Mouse (Mus musculus) c-Kit-positive CD71-negative TER-119-negative erythroid progenitor cells, embryonic 14.5 days (primary cell): ENCODE results near the gene Mdm2.
"Not testable (repeated sequence)": the region's sequence is repeated elsewhere in the genome, so short reads cannot be mapped to it uniquely, and the experiment has no call there.

Source experiments
- DNase-seq: peaks from one replicate; pipeline ENCODE4 v3.0.0-alpha.2; 2013; ENCODE audit warnings: low read depth

Mdm2 gene

DNA sequence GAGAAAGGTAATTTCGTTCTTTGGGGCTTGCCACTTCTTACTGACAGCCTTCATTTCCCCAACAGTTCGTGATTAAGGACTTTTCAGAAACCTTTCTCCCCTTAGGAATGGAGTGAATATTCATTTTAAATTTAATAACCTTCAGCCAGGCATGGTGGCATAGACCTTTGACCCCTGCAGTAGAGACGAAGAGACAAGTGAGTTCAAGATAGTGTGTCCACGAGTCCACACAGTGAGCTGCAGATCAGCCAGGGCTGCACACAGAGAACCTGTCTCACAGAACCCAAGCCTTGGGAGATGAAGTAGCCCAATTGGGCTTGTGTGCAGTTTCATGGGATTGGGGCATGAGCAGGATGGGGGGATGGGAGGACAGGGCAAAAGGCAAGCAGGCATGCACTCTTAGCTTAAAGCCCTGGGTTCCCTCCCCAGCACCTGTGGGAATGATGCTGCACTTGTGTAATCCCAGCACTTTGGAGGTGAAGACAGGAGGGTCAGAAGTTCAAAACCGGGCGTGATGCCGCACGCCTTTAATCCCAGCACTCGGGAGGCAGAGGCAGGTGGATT, 1.7 kb upstream of the Mdm2 start:
- no peak for DNase-seq

GRCm38 (mm10) chr10:117711408-117711807, 850 bp upstream of the Mdm2 start:
- no peak for DNase-seq

- DNase-seq: no peak
These were observed 491 bp downstream of the Mdm2 start for GRCm38 (mm10) chr10:117709930-117710603.

DNA sequence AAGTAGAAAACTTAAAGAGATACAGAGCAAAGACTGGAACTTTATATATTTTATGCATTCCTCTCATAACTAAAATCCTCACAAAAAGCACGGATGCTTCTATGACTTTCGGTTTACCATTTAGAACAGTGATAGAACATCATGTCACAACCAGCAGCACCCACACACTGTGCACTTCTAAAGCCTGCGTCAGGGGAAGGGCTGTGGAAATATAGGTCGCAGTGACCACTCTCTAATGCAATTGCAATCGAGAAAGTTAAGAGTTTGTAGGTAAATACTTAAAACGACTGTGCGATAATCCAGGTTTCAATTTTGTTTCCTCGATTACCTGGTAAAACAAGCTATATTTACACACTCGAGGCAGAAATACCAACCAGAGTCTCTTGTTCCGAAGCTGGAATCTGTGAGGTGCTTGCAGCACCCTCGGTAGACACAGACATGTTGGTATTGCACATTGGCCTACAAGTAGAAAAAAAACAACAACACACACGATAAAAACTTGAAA, 1.2 kb downstream of the Mdm2 start:
- DNase-seq: no peak

DNA sequence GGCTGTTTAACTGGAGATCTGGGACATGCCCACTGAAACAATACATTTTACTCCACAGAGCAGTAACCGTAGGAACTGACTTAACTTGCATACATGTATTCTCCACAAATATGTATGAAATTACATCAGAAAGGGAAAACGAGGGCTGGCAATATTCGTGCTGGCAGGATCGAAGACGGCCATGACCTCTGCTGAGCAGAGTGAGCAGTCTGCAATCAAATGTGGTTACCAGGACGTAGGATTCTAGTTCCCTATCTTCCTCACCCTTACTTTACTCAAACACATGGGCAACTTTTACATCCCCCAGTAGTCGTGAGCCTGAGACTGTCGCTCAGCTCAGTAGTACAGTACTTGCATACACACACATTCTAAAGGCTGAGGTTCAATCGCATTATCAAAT, 1.7 kb downstream of the Mdm2 start:
- no peak for DNase-seq

GRCm38 (mm10) chr10:117708376-117708775, 2.2 kb downstream of the Mdm2 start:
- DNase-seq: no peak

GRCm38 (mm10) chr10:117707114-117707838, 3.3 kb downstream of the Mdm2 start:
- no peak for DNase-seq

DNA sequence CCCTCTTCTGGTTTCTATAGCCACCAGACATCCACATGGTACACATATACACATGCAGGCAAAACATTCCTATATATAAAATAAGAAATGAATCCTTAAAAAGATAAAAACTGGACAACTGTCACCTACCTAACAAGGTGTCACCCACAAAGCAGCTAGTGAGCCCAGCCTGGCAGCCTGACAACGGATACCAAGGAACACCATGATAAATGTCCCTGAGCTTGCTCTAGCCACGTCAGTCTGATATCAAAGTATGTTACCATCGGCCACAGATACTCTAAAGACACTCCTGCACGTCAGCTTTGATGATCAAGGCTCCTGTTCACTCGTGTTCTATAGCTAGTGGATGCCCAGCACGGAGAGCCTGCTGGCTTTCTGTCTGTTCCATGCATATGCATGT, 4.1 kb downstream of the Mdm2 start:
- no peak for DNase-seq

- no peak for DNase-seq
These were observed 4.8 kb downstream of the Mdm2 start for GRCm38 (mm10) chr10:117705806-117706205.

- DNase-seq: no peak
These were observed 5.6 kb downstream of the Mdm2 start for GRCm38 (mm10) chr10:117704964-117705335.

DNA sequence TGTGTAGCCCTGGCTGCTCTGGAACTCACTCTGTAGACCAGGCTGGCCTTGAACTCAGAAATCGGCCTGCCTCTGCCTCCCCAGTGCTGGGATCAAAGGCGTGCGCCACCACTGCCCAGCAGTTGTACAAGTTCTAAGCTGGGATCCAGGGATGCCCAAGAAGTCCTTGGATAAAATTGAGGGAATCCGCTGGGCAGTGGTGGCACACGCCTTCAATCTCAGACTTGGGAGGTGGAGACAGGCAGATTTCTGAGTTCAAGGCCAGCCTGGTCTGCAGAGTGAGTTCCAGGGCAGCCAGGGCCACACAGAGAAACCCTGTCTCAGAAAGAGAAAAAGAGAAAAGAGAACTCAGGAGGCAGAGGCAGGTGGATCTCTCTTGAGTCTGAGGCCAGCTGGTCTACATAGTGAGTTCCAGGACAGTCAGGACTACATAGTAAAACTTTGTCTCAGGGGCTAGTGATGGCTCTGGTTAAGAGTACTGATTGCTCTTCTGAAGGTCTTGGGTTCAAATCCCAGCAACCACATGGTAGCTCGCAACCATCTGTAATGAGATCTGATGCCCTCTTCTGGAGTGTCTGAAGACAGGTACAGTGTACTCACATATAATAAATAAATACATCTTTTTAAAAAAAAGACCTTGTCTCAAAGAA, 6.1 kb downstream of the Mdm2 start:
- DNase-seq: not testable (repeated sequence)

DNA sequence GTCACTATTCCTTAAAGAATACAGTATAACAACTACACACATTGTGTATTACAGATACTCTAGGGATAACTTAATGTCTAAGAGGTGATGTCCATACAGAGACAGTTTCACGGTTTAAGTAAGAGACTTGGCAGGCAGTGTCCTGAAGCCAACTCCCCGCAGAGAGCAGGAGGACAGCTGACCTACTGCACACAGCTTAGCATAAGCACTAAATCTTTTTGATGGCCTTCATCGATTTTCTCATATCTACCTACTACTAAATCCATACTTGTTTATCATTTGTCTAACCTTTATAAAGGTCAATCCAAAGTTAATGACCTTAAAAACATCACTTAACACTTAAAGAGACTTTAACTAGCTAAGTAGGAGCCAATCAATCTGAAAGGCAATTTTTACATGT, 7.1 kb downstream of the Mdm2 start:
- DNase-seq: no peak

DNA sequence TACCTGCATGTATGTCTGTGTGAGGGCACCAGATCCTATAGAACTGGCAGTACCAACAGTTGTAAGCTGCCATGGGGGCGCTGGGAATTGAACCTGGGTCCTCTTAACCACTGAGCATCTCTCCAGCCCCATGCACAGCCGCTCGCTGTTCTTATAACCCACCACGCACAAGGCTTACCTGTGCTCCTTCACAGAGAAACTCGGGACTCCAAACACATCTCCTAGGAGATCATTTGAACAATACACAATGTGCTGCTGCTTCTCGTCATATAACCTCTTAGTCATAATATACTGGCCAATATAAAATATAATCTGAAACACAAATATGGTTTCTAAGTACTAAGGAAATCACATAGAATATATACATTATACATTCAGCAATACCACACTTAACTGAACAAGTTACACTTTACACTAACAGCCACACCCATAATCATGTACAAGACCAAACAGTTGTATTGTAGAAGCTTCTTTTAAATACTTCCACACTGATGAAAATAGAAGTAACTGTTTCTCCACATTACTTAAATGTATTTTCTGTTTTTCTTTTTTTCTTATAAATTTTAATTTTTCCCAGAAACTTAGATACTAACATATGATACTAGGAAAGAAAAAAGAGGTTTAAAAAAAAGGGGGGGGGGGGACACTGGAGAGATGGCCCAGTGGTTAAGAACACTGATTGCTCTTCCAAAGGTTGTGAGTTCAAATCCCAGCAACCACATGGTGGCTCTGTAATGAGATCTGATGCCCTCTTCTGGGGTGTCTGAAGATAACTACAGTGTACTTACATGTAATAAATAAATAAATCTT, 8.3 kb downstream of the Mdm2 start:
- no peak for DNase-seq

DNA sequence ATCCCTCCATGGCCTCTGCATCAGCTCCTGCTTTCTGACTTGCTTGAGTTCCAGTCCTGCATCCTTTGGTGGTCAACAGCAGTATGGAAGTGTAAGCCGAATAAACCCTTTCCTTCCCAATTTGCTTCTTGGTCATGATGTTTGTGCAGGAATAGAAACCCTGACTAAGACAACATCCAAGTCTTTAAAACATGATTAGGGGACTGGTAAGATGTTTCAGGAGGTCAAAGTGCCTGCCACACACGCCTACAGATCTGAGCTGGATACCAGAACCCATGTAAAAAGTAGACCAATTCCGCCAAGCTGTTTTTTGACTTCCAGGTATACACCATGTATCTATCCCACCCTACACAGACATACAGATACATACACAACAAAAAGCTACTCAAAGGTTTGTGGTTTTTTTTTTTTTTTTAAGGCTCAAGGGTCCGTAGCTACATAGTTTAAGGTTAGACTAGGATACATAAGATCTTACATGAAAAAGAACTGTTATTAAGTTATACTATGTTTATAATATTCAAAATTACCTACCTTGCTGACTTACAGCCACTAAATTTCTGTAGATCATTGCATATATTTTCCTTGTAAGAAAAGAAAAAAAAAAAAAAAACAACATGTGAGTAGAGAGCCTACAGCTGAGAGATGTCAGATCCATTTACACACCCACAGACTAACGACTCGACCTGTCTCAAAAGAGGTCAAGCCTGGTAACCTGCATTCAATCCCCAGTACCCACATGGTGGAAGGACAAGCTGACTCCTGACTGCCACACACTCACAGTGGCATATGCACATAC, 9.3 kb downstream of the Mdm2 start:
- DNase-seq: no peak

DNA sequence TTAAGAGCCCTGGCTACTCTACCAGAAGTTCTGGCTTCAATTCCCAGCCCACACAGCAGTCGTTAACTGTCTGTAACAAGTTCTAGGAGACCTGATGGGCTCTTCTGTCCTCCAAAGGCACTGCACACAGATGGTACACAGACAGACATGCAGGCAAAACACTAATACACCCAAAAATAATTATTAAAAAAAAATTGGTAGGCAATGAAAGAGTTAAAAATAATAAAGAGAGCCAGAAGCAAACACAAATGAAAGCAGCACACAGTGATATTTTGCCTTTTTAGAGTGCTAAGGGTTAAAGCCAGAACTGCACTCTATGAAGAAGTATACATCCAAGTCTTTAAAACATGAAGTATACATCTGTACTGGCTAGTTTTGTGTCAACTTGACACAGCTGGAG, 10.1 kb downstream of the Mdm2 start:
- DNase-seq: no peak

- no peak for DNase-seq
These were observed 10.6 kb downstream of the Mdm2 start for GRCm38 (mm10) chr10:117699914-117700313.

- no peak for DNase-seq
These were observed 12.0 kb downstream of the Mdm2 start for GRCm38 (mm10) chr10:117698313-117699138.

GRCm38 (mm10) chr10:117697561-117698115, 12.9 kb downstream of the Mdm2 start:
- DNase-seq: no peak

DNA sequence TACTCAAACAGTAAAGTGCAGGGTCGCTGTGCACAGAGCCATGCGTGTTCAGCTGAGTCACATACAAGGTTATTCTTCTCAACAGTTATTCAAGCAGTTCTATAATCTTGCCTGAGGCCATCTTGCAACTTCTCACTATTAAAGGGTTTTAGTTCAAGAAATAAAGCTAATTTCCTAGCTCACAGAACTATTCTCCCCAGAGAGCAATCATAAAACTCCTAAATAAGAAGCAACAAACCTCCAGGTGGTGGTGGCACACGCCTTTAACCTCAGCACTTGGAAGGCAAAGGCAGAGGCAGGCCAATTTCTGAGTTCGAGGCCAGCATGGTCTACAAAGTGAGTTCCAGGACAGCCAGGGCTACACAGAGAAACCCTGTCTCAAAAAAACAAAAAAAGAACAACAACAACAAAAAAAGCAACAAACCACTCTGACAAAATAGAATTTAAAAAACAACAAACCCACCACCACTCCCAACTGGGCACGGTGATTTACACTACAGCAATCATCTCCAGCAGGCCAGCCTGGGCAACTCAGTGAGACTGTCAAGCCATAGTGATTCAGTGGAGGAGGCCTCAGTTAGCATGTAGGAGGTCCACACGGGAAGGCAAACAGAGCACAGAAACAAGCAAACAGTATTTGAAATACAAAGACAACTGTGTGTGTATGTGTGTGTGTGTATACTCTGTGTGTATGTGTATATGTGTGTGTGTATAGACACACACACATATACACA, 13.6 kb downstream of the Mdm2 start:
- no peak for DNase-seq
